Mouse (Mus musculus) fat pad, adult 2 months (tissue): ENCODE measurements around the gene Ackr1.

Source experiments
- DNase-seq: peaks from one replicate; pipeline ENCODE4 v3.0.0-alpha.2; 2011; ENCODE audit warnings: low read depth, low spot score; ENCODE audit errors: extremely low read depth

Ackr1 gene

DNA sequence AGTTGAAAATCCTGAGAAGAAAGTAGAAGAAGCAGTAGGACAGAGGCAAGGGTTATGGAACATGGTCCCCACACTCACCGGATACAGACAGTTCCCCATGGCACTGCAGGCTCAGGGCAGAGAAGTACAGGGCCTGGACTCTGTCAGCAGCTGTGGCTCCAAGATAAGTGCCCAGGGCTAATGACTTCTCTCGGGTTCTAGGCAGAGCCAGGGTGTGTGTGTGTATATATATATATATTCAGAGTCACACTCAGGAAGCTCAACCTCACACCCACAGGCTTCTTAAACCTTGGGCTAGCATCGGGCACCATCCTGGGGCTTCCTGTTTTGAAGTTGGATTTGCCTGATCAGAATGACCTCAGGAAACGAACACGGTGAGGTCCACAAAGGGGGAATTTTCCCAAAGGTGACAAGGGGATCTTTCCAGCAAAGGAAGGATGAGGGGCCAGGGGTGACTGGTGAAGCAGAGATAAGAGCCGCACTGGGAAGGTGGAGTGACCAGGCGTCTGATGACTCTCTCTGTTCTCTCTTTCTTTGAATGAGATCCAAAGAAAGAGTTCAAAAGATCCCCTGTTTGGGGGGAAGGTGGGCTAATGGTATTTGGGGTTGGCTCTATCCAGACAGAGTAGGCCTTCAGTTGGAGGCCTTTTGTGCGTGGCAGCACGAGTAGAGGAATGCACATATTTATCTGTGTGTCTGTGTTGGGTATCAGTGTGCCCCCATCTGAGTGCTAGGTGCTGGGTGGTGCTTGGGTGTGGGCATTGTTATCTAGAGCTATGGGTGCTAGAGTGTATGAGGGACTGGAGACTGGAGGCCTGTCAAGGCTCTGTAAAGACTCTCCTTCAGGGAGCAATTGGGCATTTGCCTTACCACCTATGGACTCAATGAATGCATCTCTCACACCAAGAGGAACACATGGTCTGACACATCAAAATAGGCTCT, at the start of gene Ackr1:
Gene Ackr1 (minus strand): TSS at position 439 of the 942 bp plus-strand sequence.
- DNase-seq: no peak

DNA sequence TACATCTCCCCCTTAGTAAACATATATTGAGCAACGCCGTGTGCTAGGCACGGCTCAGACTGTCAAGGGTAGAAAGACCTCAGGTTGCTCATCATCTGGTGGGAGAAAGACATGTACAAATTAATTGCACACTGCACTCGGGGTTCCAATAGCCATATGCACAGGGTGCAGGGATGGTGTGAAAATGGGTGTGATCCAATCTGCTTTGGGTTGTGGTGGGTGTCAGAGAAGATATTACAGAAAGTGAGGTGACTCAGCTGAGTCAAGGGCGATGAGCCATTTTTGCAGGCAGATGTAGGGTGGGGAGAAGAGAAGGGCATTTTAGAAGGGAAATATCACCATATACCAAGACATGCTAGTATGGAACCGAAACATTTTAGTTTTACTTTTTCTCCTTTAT, 47.9 kb upstream of the Ackr1 start:
- no peak for DNase-seq

DNA sequence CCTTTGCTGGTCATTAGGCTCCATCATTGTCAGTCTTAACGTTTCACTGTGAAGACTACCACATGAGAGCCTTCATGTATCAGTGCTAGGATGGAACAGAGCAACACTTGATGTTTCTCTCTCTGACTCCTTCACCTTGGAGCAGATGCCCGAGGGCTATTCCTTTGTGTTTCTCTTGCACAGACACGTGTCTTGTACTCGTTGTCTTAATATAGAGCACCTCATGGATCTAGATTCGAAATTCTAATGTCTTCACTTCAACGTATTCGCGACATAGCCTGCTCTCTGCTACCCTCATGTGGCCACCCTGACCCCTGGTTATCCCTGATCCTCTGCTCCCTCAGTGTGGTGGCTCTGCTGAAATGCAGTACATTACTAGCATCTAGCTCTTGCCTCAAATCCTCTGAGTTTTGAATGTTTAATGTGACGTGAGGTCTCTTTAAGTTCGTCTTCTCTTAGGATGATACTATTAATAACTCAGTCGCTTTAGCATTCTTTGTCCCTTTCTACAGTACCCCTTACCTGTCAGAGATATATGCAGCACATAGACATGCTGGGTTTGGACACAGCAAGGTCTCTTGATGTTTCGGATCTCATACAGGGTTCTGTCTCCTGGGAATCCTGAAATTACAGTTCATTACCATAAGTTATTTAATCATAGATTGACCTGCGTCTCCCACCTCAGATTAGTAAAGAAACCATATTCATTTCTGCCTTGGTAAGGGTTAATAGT, 44.0 kb upstream of the Ackr1 start:
- no peak for DNase-seq

DNA sequence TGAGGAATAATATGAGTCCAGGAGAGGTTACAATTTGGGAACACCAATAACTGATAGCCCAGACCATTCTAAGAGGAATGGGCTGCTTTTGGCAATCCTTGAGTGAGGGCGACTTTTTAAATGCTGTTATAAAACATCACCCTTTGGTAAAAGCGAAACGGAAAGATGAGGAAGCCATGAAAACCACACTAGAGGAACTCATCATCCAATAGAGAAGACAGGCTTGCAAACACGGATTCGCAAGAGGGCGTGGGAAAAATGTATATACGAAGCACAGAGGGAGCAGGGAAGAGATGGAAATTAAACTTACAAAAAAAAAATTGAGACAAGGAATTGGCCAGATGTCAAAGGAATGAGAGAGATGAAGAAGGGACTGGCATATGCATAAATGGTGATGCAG, 40.5 kb upstream of the Ackr1 start:
- no peak for DNase-seq

DNA sequence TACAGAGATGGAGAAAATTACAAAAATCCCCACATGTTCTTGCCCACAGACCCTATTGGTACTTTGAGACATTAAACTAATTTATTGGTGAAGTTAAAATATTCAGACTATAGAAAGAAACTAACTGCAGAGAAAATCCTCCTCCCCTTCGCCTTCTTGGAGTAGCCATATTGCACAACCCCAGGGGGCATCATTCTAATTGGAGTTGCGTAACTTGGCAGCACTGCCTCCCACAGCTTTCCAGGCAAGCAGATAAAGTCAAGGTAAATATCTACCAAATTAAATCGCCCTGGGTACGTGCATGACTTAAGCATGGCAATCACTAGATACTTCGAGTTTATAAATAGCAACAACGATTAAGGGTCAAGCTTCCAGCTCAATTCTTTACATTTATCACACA, 38.0 kb upstream of the Ackr1 start:
- no peak for DNase-seq

DNA sequence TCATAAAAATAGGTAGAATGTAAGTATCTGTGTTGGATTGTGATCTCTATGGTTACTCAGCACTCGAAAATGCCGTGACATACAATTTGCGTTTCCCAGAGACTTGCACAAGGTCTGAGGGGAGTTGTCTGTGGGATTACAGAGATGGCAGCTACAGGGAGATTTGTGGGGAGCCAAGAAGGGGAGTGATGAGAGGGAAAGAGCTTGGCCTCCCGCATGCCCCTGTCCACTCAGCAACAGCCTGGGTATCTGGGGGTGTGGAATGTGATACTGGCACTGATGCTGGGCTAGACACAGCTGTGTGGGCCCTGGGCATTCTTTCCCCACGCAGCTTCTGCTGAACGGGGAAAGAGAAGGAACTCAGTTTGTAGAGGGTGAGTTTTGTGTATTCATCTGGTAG, 36.9 kb upstream of the Ackr1 start:
- no peak for DNase-seq

DNA sequence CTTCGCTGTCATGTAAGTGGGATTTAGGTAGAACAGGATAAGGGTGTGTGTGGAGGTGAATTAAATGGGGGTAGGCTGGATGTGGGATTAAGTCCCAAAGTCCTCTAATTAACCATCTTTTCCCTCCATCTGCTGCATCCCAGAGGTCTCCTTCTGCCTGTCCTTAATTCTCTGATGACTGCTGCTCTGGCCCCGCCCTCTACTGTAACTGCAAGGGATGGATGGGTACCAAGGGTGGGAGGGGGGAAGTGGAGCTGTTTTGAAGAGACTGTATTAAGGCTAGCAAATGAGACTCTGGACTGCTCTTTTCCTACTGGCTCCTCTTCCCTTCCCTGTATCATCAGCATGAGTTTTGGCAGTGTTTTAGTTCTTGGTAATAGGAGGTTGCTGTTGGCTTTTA, 36.1 kb upstream of the Ackr1 start:
- no peak for DNase-seq

DNA sequence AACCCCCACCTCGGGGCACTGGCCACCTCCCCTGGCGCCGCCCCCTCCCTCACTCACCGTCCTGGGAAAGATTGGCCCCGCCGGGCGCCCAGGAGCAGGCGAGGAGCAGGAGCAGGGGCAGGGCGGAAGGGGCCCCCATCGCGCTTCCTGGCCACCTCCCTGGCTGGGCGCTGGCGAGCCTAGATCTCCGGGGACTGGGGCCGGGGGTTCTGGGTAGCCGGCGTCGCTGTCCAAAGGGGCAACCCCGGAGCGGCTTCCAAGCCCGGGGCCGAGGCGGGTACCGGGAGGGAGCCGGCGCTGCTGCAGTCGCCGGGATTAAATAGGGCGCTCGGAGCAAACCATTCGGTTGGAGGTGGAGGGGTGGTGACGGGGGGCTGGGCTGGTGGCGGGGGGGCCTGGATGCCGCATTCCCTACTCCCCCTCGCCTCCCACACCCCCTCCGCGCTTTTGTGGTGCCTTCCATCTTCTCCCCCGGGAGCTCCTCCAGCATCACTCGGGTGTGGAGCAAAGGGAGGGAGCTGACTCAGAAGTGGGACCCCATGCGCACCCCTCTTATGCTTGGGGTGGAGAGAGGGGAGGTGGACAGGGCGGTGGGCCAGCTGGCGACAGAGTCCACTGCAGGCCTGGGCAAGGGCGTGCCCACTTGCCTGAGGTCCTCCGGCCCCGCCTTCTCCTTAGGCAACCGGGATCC, 34.0 kb upstream of the Ackr1 start, which contains the start of gene Cadm3:
Gene Cadm3 (minus strand): TSS at position 340 of the 691 bp plus-strand sequence.
- DNase-seq: no peak

DNA sequence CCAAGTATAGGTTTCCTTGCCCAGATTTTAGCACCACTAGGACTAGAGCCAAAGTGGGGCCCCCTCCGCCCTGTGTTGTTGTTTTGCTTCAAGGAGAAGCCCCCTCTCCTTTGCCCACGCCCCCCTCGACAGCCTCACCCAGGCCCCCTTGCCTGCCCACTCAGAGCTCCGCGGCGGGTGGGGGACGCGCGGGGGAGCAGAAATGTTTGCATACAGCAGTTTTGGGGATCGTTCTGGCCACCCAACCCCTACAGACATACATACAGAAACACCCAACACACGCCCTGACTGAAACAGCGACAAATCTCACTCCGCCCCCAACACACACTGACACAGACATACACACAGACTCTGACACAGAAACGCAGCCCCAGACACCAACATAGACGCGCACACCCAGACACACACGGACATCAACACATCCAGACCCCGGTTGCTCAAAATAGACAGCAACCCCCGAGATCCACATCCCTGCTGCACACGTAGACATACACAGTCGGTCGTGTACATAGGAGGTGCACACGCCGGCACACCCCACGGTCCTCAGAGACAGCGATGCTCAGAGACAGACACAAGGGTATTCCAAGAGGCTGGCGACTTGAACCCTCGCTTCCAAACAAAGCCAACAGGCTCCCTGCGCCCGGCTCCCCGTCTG, 33.3 kb upstream of the Ackr1 start:
- DNase-seq: no peak

DNA sequence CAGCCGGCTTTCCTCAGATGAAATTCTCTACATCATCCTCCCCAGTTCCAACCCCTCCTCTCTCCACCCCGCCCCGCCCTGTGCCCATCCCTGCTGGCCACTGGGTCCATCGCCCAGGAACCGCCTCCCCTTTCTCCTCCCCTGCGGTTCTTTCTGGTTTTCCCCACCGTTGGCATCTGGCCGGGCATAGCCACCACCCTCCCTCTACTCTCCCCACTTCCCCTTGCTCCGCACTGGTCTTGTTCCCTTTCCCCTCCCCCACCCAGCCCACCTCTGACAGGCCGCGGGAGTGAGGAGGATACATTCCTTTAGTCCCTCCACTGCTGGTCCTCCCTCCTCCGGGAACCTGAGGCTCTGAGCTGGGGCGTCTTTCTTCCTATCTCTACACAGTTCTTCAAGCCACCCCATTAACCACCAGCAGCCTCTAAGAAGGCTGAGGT, 32.4 kb upstream of the Ackr1 start:
- DNase-seq: no peak

DNA sequence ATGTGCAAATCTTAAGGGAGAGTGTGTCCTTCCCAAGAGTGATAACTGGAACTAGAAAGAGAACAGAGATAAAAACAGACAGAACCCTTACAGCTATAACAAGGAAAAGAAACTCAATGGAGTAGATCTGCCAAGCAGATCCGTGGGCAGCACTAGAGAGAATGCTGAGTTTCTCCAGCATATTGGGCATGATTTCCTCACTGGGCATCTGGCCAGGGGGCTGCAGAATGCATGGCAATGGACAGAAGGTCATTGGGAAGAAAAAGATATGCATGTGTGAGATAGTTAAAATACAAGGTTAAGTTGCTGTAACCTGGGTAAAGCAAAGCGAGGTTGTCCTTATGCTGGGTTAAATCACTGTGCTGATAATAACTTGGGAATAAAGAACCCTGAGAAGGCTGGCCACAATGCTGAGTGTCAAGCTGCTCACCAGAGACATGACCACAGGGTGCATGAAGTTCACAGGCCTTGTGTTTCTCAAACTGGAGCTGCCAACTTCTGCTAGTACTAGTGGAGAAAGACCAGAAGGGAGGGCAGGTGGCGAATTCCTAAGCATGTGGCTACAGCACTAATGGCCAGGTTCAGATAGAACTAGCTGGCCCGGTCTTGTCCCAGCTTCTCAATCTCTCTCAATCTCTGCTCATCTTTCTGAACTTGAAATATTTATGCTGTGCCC, 30.7 kb upstream of the Ackr1 start:
- no peak for DNase-seq

DNA sequence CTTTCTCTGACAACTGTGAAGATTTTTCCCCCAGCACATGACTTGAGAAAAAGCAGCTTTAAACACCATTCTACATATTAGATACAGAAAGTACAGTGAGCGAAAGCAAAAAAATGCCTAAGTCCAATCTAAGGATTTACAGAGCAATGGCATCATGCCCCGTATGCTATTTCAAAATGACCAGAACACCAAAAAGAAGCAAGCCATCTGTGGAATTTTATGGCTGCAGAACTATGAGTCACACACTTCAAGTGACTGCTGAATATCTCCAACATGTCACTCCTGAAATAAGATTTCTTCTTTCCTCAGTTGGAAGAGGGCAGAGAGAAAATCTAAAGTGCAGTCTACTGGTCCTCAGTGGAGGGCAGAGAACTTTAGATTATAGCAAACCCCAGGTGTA, 29.9 kb upstream of the Ackr1 start:
- DNase-seq: no peak

DNA sequence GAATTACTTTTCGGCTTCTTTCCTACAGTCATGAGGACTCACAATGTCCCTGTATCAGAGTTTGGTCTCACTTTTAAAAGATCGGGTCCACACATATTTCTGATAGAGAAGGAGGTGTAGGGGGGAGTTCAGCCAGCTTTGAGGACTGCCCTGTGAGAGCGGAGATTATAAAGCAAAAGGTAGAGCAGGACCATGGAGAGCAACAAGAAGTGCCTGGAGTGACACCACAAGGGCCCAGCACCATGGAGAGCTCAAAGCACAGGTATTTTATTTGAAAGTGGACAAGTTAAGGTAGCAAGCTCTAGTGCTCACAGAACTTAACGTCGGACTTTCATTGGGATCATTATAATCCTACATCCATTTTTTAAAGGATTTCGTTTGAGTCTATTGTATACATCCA, 28.1 kb upstream of the Ackr1 start:
- DNase-seq: no peak

DNA sequence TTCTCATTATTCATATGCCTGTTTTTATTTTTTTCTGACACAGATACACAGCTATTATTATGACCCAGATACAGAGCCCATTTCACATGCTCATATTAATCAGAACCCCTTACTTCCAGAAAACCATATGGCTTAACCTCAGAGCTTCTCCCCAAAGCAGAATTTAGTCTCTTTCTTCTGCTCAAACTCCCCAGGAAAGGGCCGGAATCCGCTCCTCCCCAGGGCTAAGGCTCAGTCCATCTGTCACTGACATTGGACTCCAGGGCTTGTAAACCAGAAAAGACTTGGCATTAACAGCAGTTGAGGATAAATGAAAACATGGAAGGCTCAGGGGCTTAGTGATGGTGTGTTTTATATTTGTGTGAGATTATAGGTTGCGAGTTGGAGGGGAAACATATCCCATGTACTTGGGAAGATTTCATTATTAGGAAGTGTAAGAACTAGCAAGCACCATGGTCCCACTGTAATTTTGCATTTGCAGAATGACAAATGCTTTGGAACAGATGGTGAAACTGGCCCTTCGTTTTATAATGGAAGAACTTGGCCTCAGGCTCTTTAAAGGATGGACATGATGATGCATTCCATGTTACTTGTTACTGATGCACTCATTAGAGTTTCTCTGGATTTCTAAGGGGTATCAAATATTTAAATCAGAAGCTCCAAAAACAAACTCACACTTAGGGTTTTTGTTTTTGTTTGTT, 26.2 kb upstream of the Ackr1 start:
- no peak for DNase-seq

DNA sequence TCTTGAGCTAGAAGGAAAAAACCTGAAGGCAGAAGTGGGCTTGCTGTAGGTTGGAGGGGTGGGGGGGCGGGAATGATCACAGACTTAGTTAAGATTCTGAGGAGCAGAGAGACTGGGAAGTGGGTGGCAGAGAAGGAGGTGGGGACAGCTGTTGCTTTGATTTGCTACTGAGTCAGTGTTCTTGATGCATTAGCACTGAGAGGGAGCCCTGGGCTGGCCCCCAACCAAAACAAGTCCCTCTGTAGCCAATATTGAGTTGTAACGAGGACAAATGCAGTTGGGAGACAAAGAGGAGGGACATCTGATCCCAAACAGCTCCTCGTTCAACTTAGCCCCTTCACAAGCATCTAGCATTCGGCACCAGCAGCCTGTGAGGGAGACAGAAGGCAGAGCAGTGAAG, 24.2 kb upstream of the Ackr1 start:
- DNase-seq: no peak

DNA sequence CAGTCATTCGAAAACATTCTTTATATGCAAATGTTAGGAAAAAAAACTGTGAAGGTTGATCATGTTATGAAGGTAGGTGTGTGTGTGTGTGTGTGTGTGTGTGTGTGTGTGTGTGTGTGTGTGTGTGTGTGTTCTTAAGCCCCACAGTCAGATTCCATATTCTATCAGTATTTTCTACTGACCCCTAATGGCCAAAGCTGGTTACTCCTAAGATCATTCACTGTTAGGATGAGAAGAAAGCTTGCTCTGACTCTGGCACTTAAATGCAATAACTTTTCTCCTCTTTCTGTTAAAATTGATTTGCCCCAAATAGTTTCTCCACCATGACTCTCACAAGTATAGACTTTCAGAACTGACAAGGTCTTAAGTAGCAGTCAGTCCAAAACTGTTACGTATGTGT, 23.1 kb upstream of the Ackr1 start:
- DNase-seq: no peak

DNA sequence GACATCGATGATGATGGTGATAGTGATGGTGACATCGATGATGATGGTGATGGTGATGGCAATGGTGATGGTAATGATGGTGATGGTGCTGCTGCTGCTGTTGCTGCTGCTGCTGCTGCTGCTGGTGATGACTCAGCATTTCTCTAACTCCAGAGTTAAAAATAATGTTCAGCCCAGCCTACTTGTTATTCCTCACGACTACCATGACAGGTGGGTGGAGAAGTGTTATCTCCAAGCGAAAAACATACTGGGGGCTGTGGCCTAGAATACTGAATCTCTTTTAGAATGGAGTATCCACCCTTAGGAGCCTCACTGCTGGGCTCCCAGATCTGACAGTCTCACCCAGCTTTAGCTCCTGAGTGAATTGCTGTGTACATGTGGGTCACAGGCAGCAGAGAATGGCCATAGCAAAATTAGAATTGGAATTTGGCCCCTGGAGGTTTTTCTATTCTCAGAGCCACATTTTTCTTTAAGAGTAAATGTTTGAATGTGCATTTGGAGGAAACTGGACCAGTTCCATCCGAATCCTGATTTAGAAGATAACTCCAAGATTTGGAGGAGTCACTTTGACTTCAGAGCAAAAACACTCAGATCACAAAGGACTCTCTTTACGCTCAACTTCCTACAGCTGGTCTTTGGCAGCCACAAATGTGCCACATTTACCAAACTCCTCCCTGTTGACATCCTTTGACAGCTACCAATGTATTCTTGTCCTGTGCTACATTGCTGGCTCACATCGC, 21.7 kb upstream of the Ackr1 start:
- no peak for DNase-seq

DNA sequence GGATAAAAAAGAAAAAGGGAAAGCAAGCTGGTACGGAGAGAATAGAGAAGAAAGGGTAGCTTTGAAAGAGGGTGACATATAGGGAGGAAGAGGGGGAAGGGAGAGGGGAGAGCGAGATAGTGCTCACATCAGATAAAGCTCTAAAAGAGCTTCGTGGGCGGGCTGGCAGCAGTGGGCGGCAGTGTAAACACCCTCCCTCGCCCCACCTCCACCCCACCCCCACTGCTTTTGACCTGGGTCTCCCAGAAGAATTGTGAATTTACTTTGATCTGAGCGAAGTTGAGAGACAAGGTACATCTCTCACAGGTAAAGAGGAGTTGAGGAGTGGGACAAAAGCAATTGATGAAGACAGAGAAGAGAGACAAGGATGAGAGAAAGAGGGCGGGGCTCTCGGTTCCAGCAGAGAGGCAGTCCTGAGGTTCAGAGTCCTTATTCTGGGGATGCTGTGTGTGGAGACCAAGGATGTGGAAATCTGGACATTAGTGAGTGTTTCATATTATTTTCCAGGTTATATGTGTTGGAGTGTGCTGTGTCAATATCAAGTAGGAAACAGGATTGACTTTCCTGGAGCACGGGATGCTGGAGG, 16.9 kb upstream of the Ackr1 start, which contains the start of gene Aim2:
Gene Aim2 (plus strand): TSS at position 508 of the 586 bp plus-strand sequence.
- DNase-seq: no peak

DNA sequence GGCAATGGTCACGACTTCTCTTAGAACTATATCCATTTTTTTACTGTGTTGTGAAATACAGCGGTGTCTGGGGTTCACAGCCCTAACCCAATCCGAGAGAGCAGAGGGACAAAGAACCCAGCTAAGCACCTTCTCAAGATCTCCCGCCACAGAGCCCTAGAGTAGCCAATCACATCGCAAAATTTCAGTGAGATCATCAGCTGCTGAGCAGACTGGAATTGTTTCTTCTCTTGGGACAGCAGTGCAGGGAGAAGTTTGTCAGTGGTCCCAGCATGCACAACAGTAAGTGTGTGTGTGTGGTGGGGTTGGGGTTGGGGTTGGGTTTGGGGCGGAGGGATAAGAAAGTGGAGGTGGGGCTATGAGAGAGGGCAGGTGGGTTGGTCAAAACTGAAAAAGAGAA, 16.4 kb upstream of the Ackr1 start:
- no peak for DNase-seq
